Mouse (Mus musculus) lung, postnatal 0 days (tissue): Measurements from ENCODE around the gene Elovl7.
A peak's percentile ranks its signal among the peaks of the same experiment; 100 is the strongest.

Source experiments
- CTCF ChIP-seq: IDR thresholded peaks from 2 replicates; pipeline ENCODE4 v1.5.1; 2016; ENCODE audit warnings: antibody characterized with exemption, mild to moderate bottlenecking
- EP300 ChIP-seq: IDR thresholded peaks from 2 replicates; pipeline ENCODE4 v1.6.1; 2016; ENCODE audit warnings: antibody characterized with exemption, mild to moderate bottlenecking, control low read depth

- peak; percentile 31; the same call in 1 of the 2 replicates for TF ChIP-seq CTCF
- TF ChIP-seq EP300: peak; percentile 59; the same call in 1 of the 2 replicates
These were observed 101.7 kb downstream of the Elovl7 start, which contains the start of gene Depdc1b for GRCm38 (mm10) chr13:108315702-108316486.
